8 mouse cellular contexts compared by ENCODE assay signal in the genomic region with DNA sequence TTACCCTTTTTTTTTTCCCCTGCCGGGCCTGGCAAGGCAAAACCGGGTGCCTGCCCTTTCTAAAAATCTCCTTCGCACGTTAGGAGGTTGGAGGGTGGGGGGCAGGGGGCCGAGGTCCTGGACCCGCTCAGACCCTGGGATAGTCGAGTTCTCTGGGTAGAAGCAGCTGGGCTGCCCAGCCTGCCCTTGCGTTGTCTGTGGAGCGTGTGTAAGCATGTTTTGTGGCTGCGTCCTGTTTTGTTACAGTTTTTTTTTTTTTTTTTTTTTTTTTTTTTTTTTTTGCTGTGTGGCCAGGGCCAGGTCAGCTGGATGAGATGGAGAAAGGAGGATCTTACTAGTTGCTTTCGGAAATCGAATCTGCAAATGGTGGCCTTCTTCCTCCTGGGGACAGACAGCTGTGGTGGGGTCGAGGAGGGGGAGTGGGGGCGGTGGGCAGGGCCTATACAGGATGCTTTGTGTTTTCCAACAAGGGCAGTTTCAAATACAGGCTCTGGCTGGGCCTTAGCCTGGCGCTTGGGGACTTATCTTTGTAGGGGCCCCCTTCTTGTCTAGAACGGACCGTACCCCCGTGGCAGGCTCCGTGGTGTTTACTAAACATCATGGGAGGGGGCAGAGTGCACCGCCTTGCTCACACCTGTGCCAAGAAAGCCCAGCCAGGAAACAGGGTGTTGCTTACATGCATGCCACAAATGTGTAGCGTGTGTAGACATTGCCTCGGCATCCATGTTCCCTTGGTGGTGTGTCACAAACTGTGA. TPM values are rescaled to one million over a fixed set of nuclear protein-coding genes. Genes with fewer than 3 reads are reported as not detected.
DNase-seq lines count a peak whose midpoint lies in the region; ATAC-seq and TF ChIP-seq lines count a peak whose summit lies in the region.

No protein-coding gene starts in this region.

- no peak for ATAC-seq in heart, embryonic 14.5 days (ENCODE audit: insufficient number of reproducible peaks, insufficient read depth, low FRiP score, low read depth)
- no peak for ATAC-seq in kidney, postnatal 0 days (replicated peaks; ENCODE audit: low FRiP score, low read depth)
- ATAC-seq in megakaryocyte progenitor cell, adult 5-6 weeks (replicated peaks; ENCODE audit: poor library complexity), result peak; percentile 10
- no peak for ATAC-seq in stomach, embryonic 14.5 days (ENCODE audit: insufficient number of reproducible peaks, insufficient read depth, low FRiP score, low read depth)

- peak overlapping the region; percentile 90 to 95 for H3K4me3 ChIP-seq in heart, embryonic 14.5 days (ENCODE audit: control insufficient read depth in 1 of 2, insufficient read depth in 1 of 2, low read depth in 1 of 2, low read length in 2 of 2)
- peak overlapping the region; percentile 86 for H3K4me3 ChIP-seq in kidney, postnatal 0 days (replicated peaks; ENCODE audit: low read depth, low read length)
- peak overlapping the region; percentile 85 for H3K4me3 ChIP-seq in stomach, embryonic 14.5 days (ENCODE audit: low read depth, low read length)

- peak overlapping the region; percentile 9 to 56; a peak in 3 of 4 replicates for H3K27ac ChIP-seq in heart, embryonic 14.5 days (replicated peaks in 1 of 2; ENCODE audit: control insufficient read depth in 1 of 2, insufficient read depth in 1 of 2, low read depth in 2 of 2, low read length in 2 of 2)
- H3K27ac ChIP-seq in kidney, postnatal 0 days, result peak overlapping the region; percentile 82
- H3K27ac ChIP-seq in stomach, embryonic 14.5 days (ENCODE audit: low read length), result peak overlapping the region; percentile 87

- H3K36me3 ChIP-seq in heart, embryonic 14.5 days (ENCODE audit: control insufficient read depth, insufficient read depth, low read length), result no peaks in the 10 kb centered on the region
- no peaks in the 10 kb centered on the region for H3K36me3 ChIP-seq in kidney, postnatal 0 days (ENCODE audit: insufficient read depth, low read length)
- H3K36me3 ChIP-seq in stomach, embryonic 14.5 days (ENCODE audit: control insufficient read depth, insufficient read depth, low read length), result no peaks in the 10 kb centered on the region

- peak; percentile 29 for DNase-seq in right cerebral cortex, postnatal 4 days
- DNase-seq in right cerebral cortex, postnatal 36 days (ENCODE audit: low spot score in 2 of 2), result no peak
- DNase-seq in embryo, embryonic 11 days, result peak; percentile 67
- peak; percentile 79 for DNase-seq in kidney, postnatal 0 days (ENCODE audit: low spot score)
- no peak for DNase-seq in right cerebral cortex, postnatal 10 days (ENCODE audit: low spot score in 2 of 2)

- H3K4me1 ChIP-seq in heart, embryonic 14.5 days (ENCODE audit: control insufficient read depth in 2 of 2, insufficient read depth in 2 of 2, low read length in 2 of 2), result peaks cover 25 to 32% of the 10 kb centered on the region in 2 experiments
- peaks cover 42% of the 10 kb centered on the region for H3K4me1 ChIP-seq in kidney, postnatal 0 days (replicated peaks; ENCODE audit: insufficient read depth, low read length)
- peaks cover 45% of the 10 kb centered on the region for H3K4me1 ChIP-seq in stomach, embryonic 14.5 days (ENCODE audit: control insufficient read depth, insufficient read depth, low read length)

- H3K9me3 ChIP-seq in heart, embryonic 14.5 days (ENCODE audit: control insufficient read depth, low read length), result no peaks in the 10 kb centered on the region
- H3K9me3 ChIP-seq in kidney, postnatal 0 days (replicated peaks; ENCODE audit: low read length), result no peaks in the 10 kb centered on the region
- H3K9me3 ChIP-seq in stomach, embryonic 14.5 days (ENCODE audit: control insufficient read depth, low read depth, low read length), result no peaks in the 10 kb centered on the region

- WGBS in heart, embryonic 14.5 days, result 9% methylated on average over 20 of the region's 22 CpGs
- 3% methylated on average over 22 of the region's 22 CpGs for WGBS in kidney, postnatal 0 days
- 4% methylated on average over 22 of the region's 22 CpGs for WGBS in stomach, embryonic 14.5 days

- peak overlapping the region; percentile 94 for H3K4me2 ChIP-seq in heart, embryonic 14.5 days (ENCODE audit: low read length)
- peak overlapping the region; percentile 88 for H3K4me2 ChIP-seq in kidney, postnatal 0 days (ENCODE audit: low read length)
- H3K4me2 ChIP-seq in stomach, embryonic 14.5 days (replicated peaks; ENCODE audit: low read depth, low read length), result peak overlapping the region; percentile 68

- peak overlapping the region; percentile 91 for H3K9ac ChIP-seq in heart, embryonic 14.5 days (ENCODE audit: low read length)
- H3K9ac ChIP-seq in kidney, postnatal 0 days (ENCODE audit: low read depth, low read length), result peak overlapping the region; percentile 96
- H3K9ac ChIP-seq in stomach, embryonic 14.5 days (replicated peaks; ENCODE audit: low read depth, low read length), result peak overlapping the region; percentile 98

- TF ChIP-seq CTCF in kidney, postnatal 0 days (IDR thresholded peaks at IDR 0.05; ENCODE audit: low read depth), result no peak

- no peaks in the 10 kb centered on the region for H3K27me3 ChIP-seq in heart, embryonic 14.5 days (ENCODE audit: control insufficient read depth, insufficient read depth, low read length)
- H3K27me3 ChIP-seq in kidney, postnatal 0 days (ENCODE audit: insufficient read depth, low read length), result no peaks in the 10 kb centered on the region
- no peaks in the 10 kb centered on the region for H3K27me3 ChIP-seq in stomach, embryonic 14.5 days (ENCODE audit: control insufficient read depth, insufficient read depth, low read length)

RNA-seq across cellular contexts. Expression of a gene that starts 1.1 kb away (rescaled TPM):
- polyA plus RNA-seq in heart, embryonic 14.5 days (2014; fragmentation: Nextera tagmentation; extraction: Ambion mirVana), result 13.0 and 13.3 TPM in 2 replicates
- 31.3 and 36.8 TPM in 2 replicates for polyA plus RNA-seq in kidney, postnatal 0 days (2015; fragmentation: Nextera tagmentation; extraction: Ambion mirVana)
- 36.5 and 37.5 TPM in 2 replicates for total RNA-seq in megakaryocyte progenitor cell, adult 5-6 weeks (2015)
- 9.5 TPM in 2 replicates for total RNA-seq in megakaryocyte progenitor cell, adult 5-6 weeks (2017)
- polyA plus RNA-seq in stomach, embryonic 14.5 days (2014; fragmentation: Nextera tagmentation; extraction: Ambion mirVana), result 18.6 and 21.6 TPM in 2 replicates

Comparison
In these comparisons a context has a peak if more than half of its experiments do, and no peak if none do; other contexts are left out.
1. DNase-seq: peak in right cerebral cortex, postnatal 4 days (single experiment), embryo, embryonic 11 days (single experiment) and kidney, postnatal 0 days (single experiment); none in right cerebral cortex, postnatal 36 days (0 of 2) and right cerebral cortex, postnatal 10 days (0 of 2).
2. H3K27ac ChIP-seq: peak in every context shown above with its lines; median percentile 87 in stomach, embryonic 14.5 days; 82 in kidney, postnatal 0 days; 32 in heart, embryonic 14.5 days.
3. Peak in every context shown above with its lines, with median percentiles within 50 percentile points of each other: H3K4me2 ChIP-seq, H3K4me3 ChIP-seq and H3K9ac ChIP-seq.